Mouse (Mus musculus): Measurements from ENCODE around the gene Glipr1l1. TPM values are rescaled to one million over a fixed set of nuclear protein-coding genes. Genes with fewer than 3 reads are reported as not detected.
A peak's percentile ranks its signal among the peaks of the same experiment; 100 is the strongest.
"Not testable (repeated sequence)": the region's sequence is repeated elsewhere in the genome, so short reads cannot be mapped to it uniquely, and the experiment has no call there.

Glipr1l1 gene
- polyA plus RNA-seq (2015; fragmentation: Nextera tagmentation; extraction: Ambion mirVana): 0.21 and 0.40 TPM in 2 replicates

- H3K27me3 ChIP-seq (ENCODE audit: control insufficient read depth, insufficient read depth, low read depth, low read length): no peaks in the 10 kb centered on the region
- peak within 1 kb of the TSS; percentile 32 for H3K4me2 ChIP-seq (ENCODE audit: low read length)
- ATAC-seq: peak; percentile 100
- no peaks in the 10 kb centered on the region for H3K9me3 ChIP-seq (replicated peaks; ENCODE audit: control insufficient read depth, low read length, poor library complexity, severe bottlenecking)
- H3K27ac ChIP-seq (ENCODE audit: low read length): peak within 1 kb of the TSS; percentile 58
- H3K9ac ChIP-seq (ENCODE audit: low read depth, low read length): no peak within 1 kb of the TSS
- no peaks in the 10 kb centered on the region for H3K4me1 ChIP-seq (ENCODE audit: control insufficient read depth, insufficient read depth, low read length)
- H3K36me3 ChIP-seq (ENCODE audit: control insufficient read depth, insufficient read depth, low read length): no peaks in the 10 kb centered on the region
- no peak within 1 kb of the TSS for H3K4me3 ChIP-seq (ENCODE audit: low read depth, low read length)
- 34% methylated on average over 14 of the region's 14 CpGs for WGBS
Measured at GRCm38 (mm10) chr10:112059702-112060582, at the start of gene Glipr1l1. Gene Glipr1l1 (plus strand): TSS chr10:112060189.

DNA sequence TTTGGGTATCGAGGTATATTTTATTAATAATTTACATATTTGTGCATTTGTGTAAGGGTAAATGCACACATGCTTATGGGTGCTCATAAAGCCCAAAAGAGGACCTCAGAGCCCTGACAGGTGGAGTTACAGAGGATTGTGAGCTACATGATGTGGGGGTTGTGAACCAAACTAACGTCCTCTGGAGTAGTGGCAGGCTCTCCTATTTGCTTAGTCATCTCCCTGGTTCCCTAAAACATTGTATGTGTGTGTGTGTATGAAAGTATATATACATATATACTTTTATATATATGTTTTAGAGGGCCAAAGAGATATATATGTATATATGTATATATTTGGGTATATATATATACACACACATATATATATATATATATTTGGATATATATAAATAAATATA, 36.4 kb upstream of the Glipr1l1 start:
- H3K4me3 ChIP-seq (ENCODE audit: low read depth, low read length): no peak overlapping the region
- H3K36me3 ChIP-seq (ENCODE audit: control insufficient read depth, insufficient read depth, low read length): no peaks in the 10 kb centered on the region
- H3K9me3 ChIP-seq (replicated peaks; ENCODE audit: control insufficient read depth, low read length, poor library complexity, severe bottlenecking): no peaks in the 10 kb centered on the region
- H3K4me1 ChIP-seq (ENCODE audit: control insufficient read depth, insufficient read depth, low read length): no peaks in the 10 kb centered on the region
- WGBS: 84% methylated on average over 2 of the region's 2 CpGs
- H3K27ac ChIP-seq (ENCODE audit: low read length): no peak overlapping the region
- H3K27me3 ChIP-seq (ENCODE audit: control insufficient read depth, insufficient read depth, low read depth, low read length): no peaks in the 10 kb centered on the region
- no peak for ATAC-seq
- H3K9ac ChIP-seq (ENCODE audit: low read depth, low read length): no peak overlapping the region
- no peak overlapping the region for H3K4me2 ChIP-seq (ENCODE audit: low read length)

GRCm38 (mm10) chr10:112028689-112029088, 31.3 kb upstream of the Glipr1l1 start:
- H3K27ac ChIP-seq (ENCODE audit: low read length); H3K9ac ChIP-seq (ENCODE audit: low read depth, low read length); ATAC-seq; H3K4me3 ChIP-seq (ENCODE audit: low read depth, low read length); H3K27me3 ChIP-seq (ENCODE audit: control insufficient read depth, insufficient read depth, low read depth, low read length); H3K4me2 ChIP-seq (ENCODE audit: low read length); H3K9me3 ChIP-seq (replicated peaks; ENCODE audit: control insufficient read depth, low read length, poor library complexity, severe bottlenecking); H3K4me1 ChIP-seq (ENCODE audit: control insufficient read depth, insufficient read depth, low read length); H3K36me3 ChIP-seq (ENCODE audit: control insufficient read depth, insufficient read depth, low read length): not testable (repeated sequence)
- 62% methylated on average over 3 of the region's 3 CpGs for WGBS

DNA sequence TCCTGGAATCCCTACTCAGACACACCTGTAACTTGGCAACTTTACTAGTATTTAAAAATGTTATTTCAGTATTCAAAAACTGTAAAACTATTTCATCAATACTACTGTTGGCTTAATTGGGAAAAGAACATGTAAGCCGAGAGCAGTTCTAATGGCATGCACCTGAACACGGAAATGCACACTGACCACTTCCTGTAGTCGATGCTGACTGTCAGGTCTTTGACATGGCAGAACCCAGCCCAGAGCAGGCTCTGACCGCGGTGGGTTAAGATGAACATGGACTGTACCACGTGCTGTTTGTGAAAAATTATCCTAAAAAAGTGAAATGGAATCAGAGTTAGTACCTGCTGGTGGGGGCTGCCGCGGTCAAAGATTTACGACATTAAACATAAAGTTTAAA, 16.5 kb upstream of the Glipr1l1 start:
- ATAC-seq; H3K9me3 ChIP-seq (replicated peaks; ENCODE audit: control insufficient read depth, low read length, poor library complexity, severe bottlenecking); H3K9ac ChIP-seq (ENCODE audit: low read depth, low read length); H3K4me2 ChIP-seq (ENCODE audit: low read length); H3K4me1 ChIP-seq (ENCODE audit: control insufficient read depth, insufficient read depth, low read length); H3K27me3 ChIP-seq (ENCODE audit: control insufficient read depth, insufficient read depth, low read depth, low read length); H3K27ac ChIP-seq (ENCODE audit: low read length); H3K36me3 ChIP-seq (ENCODE audit: control insufficient read depth, insufficient read depth, low read length); H3K4me3 ChIP-seq (ENCODE audit: low read depth, low read length): not testable (repeated sequence)
- WGBS: 85% methylated on average over 9 of the region's 9 CpGs

DNA sequence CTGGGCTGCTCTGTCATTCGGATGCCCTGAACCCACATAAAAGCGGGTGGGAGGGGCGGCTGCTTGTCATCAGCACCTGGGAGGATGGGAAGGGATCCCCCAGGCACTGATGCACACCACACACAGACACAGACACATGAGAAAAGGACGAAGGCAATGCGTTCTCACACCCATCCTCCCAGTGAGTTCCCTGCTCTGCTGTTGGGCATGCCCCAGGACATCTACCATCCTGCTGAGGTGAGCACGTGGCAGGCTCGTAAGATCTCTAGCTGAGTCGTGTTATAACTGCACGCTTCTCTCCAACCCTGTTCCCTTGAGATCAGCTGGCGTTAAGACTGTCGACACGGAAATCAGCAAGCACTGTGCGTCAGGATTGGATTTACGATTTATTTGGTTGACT, 15.7 kb upstream of the Glipr1l1 start:
- 44% methylated on average over 14 of the region's 14 CpGs for WGBS
- not testable (repeated sequence) for H3K27me3 ChIP-seq (ENCODE audit: control insufficient read depth, insufficient read depth, low read depth, low read length); H3K9me3 ChIP-seq (replicated peaks; ENCODE audit: control insufficient read depth, low read length, poor library complexity, severe bottlenecking); H3K27ac ChIP-seq (ENCODE audit: low read length); H3K4me3 ChIP-seq (ENCODE audit: low read depth, low read length); H3K9ac ChIP-seq (ENCODE audit: low read depth, low read length); H3K36me3 ChIP-seq (ENCODE audit: control insufficient read depth, insufficient read depth, low read length); H3K4me1 ChIP-seq (ENCODE audit: control insufficient read depth, insufficient read depth, low read length)
- peak; percentile 82 for ATAC-seq
- peak overlapping the region; percentile 34; the same call in 1 of the 2 replicates for H3K4me2 ChIP-seq (ENCODE audit: low read length)

DNA sequence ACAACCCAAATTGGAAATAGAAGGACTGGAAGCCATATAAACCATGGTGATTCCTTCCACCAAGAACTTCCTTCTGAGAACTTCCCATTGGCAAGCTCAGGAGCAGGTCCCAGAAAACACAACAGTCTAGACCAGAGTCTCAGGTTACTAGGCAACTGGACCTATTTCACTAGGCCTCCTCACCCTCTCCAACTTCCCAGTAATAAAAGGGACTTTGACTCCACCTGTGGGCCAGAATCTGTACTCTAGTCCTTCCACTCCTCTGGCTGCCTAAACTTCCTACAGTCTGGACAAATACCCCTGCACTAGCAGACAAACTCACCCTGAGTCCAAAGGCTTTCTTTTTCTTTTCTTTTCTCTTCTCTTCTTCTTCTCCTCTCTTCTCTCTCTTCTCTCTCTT, 8.8 kb upstream of the Glipr1l1 start:
- no peaks in the 10 kb centered on the region for H3K36me3 ChIP-seq (ENCODE audit: control insufficient read depth, insufficient read depth, low read length)
- no peak for ATAC-seq
- no peaks in the 10 kb centered on the region for H3K9me3 ChIP-seq (replicated peaks; ENCODE audit: control insufficient read depth, low read length, poor library complexity, severe bottlenecking)
- no peaks in the 10 kb centered on the region for H3K4me1 ChIP-seq (ENCODE audit: control insufficient read depth, insufficient read depth, low read length)
- no peak overlapping the region for H3K4me3 ChIP-seq (ENCODE audit: low read depth, low read length)
- H3K4me2 ChIP-seq (ENCODE audit: low read length): no peak overlapping the region
- H3K27me3 ChIP-seq (ENCODE audit: control insufficient read depth, insufficient read depth, low read depth, low read length): no peaks in the 10 kb centered on the region
- H3K9ac ChIP-seq (ENCODE audit: low read depth, low read length): no peak overlapping the region
- no peak overlapping the region for H3K27ac ChIP-seq (ENCODE audit: low read length)

- not testable (repeated sequence) for H3K9ac ChIP-seq (ENCODE audit: low read depth, low read length); H3K27me3 ChIP-seq (ENCODE audit: control insufficient read depth, insufficient read depth, low read depth, low read length); ATAC-seq; H3K36me3 ChIP-seq (ENCODE audit: control insufficient read depth, insufficient read depth, low read length); H3K9me3 ChIP-seq (replicated peaks; ENCODE audit: control insufficient read depth, low read length, poor library complexity, severe bottlenecking); H3K4me3 ChIP-seq (ENCODE audit: low read depth, low read length); H3K4me2 ChIP-seq (ENCODE audit: low read length); H3K27ac ChIP-seq (ENCODE audit: low read length); H3K4me1 ChIP-seq (ENCODE audit: control insufficient read depth, insufficient read depth, low read length)
- 67% methylated on average over 2 of the region's 2 CpGs for WGBS
Measured at GRCm38 (mm10) chr10:112051956-112052355, 8.0 kb upstream of the Glipr1l1 start.

- not testable (repeated sequence) for H3K4me1 ChIP-seq (ENCODE audit: control insufficient read depth, insufficient read depth, low read length); H3K4me2 ChIP-seq (ENCODE audit: low read length); H3K4me3 ChIP-seq (ENCODE audit: low read depth, low read length); H3K27ac ChIP-seq (ENCODE audit: low read length); H3K9ac ChIP-seq (ENCODE audit: low read depth, low read length); H3K36me3 ChIP-seq (ENCODE audit: control insufficient read depth, insufficient read depth, low read length); H3K9me3 ChIP-seq (replicated peaks; ENCODE audit: control insufficient read depth, low read length, poor library complexity, severe bottlenecking); H3K27me3 ChIP-seq (ENCODE audit: control insufficient read depth, insufficient read depth, low read depth, low read length)
- 75% methylated on average over 6 of the region's 6 CpGs for WGBS
- ATAC-seq: peak; percentile 51
Measured at GRCm38 (mm10) chr10:112060583-112060934, 570 bp downstream of the Glipr1l1 start.

DNA sequence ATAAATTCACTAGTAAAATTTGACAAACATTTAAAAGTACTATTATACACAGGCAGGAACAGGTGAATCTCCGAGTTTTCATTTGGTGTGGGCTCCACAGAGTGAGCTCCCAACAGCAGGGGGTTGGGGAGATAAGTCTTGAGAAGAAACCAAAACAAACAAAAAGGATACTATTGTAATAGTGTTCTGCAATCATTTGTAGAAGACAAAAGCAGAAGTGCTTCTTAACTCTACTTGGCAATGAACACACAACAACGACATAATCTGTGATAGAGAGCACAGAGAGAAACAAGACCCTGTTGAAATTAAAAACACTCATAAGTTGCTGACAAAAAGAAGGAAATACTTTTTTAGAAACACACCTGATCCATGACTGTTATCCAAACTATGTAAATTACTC, 20.1 kb downstream of the Glipr1l1 start:
- no peaks in the 10 kb centered on the region for H3K36me3 ChIP-seq (ENCODE audit: control insufficient read depth, insufficient read depth, low read length)
- no peak for ATAC-seq
- no peak overlapping the region for H3K4me3 ChIP-seq (ENCODE audit: low read depth, low read length)
- H3K9me3 ChIP-seq (replicated peaks; ENCODE audit: control insufficient read depth, low read length, poor library complexity, severe bottlenecking): no peaks in the 10 kb centered on the region
- WGBS: 54% methylated on average over 2 of the region's 2 CpGs
- no peaks in the 10 kb centered on the region for H3K27me3 ChIP-seq (ENCODE audit: control insufficient read depth, insufficient read depth, low read depth, low read length)
- H3K4me2 ChIP-seq (ENCODE audit: low read length): no peak overlapping the region
- H3K9ac ChIP-seq (ENCODE audit: low read depth, low read length): no peak overlapping the region
- H3K27ac ChIP-seq (ENCODE audit: low read length): no peak overlapping the region
- H3K4me1 ChIP-seq (ENCODE audit: control insufficient read depth, insufficient read depth, low read length): no peaks in the 10 kb centered on the region
